Mouse (Mus musculus): Measurements from ENCODE around the gene Ptk7.
A peak's percentile ranks its signal among the peaks of the same experiment; 100 is the strongest.

Ptk7 gene

DNA sequence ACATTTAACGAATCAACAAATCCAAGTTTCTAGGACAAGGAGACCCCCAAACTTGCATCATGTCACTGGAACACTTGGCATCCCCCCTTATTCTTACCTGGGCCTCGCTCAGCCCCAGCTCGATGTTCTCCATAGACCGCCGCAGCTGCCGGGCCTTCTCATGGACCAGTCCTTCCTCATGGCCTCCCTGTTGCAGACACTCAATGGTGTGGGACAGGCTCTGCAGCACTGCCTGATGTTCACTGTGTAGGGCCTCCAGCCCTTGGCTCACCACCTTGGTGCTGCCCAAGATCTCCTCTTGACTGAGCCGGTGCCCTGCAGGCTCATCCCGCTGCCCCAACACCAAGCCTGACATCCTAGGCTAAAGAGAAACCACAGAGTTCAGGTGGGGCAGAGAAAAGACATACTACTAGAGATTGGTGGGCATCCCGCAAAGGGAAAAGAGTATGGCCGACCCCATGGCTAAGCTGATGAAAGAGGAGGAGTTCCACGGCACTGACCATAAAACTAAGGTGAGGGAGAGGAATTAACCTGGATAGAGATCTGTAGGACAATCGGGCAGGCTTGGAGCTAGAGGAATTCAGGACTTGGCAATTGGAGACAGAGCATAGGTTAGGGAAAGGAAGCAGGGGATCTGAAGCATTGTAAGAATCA lies 15.0 kb upstream of the Ptk7 start:
- no peak for DNase-seq

DNA sequence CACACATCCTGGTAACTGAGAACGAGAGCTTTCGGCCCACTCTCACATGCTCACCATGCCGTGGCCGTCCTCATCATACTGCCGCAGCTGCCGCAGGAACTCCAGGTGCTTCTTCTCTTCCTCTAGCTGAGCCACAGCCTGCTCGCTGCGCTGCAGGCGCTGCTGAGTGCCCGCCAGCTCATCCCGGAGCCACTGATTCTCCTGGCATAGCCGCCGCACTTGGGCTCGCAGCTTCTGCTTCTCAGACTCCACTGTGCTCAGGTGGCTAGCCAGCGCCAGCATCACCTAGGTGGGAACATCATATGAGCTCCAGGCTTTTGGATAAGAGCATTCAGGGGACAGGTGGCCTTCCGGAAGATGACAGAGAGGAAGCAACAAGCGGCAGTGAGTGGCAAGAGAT lies 12.8 kb upstream of the Ptk7 start:
- DNase-seq = no peak

DNA sequence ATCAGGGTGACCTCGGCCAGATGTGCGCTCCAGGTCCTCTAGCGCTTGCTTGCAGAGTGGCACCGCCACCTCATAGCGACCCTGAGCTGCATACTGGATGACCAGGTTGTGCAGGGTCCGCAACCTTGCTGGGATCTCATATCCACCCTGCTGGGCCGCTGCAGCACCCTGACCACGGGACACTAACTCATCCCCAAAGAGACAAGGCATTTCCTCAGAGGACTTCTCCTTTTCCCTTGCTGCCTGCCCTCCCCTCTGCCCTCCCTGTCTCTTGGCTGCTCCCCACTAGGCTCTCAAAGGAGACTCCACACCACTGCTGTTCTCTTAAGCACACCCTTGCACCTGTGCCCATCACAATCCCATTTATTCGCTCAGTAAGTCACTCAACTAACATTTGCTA lies 10.6 kb upstream of the Ptk7 start:
- no peak for DNase-seq

DNA sequence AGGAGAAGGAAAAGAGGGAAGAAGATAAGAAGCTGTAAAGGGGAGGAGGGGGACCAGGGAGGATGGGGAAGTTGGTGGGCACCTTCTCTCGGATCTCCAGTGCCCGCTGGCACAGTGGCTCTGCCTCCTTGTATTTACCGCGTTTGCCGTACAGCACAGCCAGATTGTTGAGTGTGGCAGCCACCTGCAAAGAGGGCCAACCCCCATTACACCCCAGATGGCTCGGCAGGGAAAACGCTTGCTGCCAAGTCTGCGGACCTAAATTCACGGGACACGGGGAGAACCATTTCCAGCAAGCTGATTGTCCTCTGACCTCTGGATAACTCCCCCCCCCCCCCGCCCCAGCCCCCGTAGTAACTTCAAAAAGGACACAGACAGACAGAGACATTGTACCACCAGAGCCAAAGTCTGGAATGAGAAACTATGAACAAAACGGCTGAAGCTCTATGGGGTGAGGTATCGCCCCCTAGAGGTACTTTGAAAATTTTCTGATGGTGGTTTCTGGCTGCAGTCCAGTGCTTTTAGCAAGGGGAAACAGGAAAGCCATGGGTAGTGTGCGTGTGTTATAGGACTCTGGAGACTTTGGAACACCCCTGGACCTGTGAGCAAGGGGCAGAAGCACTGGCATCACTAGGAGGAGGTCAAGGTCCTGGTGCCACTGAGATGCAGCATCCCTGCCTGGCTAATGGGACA lies 7.7 kb upstream of the Ptk7 start:
- DNase-seq = peak in 1 of 2 experiments; percentile 73

GRCm38 (mm10) chr17:46629685-46630441 lies 559 bp upstream of the Ptk7 start:
- DNase-seq = peak; percentile 66 to 76

- peak in 1 of 2 experiments; percentile 26 for DNase-seq
These were observed 873 bp downstream of the Ptk7 start for GRCm38 (mm10) chr17:46628471-46628790.

DNA sequence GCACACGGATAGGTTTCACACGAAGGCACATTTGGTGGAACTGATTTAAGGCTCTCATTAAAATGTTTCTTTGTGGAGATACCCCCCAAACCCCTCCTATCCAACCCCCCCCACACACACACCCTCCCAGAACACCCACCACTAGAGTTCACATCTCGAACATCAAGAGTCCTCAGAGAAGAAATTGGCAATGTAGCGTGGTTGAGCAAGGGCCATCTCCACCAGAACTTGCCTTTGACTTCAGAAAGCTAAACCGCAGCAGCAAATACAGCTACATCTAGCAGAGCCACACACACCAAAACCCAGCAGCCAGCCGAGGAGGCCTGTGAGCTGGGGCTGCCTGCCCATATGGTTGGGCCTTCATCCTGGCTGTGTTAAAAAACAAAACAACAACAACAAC lies 1.9 kb downstream of the Ptk7 start:
- DNase-seq = no peak

DNA sequence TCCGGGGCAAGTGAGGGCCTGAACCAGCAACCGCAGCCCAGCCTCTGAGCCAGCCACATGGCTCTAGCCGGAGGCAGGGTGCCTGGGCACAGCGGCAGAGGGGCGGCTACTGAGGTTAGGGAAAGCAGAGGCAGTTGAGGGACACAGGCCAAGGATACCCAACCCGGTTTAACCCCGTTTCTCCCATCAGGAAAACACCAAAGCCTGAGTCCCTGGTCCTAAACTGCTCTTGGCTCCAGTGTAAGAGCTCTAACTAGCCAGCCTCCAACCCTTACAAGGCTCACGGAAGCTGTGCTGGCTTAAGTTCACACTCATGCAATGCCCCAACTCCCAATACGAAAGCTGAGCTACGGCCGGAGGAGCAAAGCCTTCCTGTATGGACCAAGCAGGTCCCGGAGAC lies 4.7 kb downstream of the Ptk7 start:
- peak in 1 of 2 experiments; percentile 24 for DNase-seq

GRCm38 (mm10) chr17:46623819-46624557 lies 5.3 kb downstream of the Ptk7 start:
- DNase-seq = no peak

DNA sequence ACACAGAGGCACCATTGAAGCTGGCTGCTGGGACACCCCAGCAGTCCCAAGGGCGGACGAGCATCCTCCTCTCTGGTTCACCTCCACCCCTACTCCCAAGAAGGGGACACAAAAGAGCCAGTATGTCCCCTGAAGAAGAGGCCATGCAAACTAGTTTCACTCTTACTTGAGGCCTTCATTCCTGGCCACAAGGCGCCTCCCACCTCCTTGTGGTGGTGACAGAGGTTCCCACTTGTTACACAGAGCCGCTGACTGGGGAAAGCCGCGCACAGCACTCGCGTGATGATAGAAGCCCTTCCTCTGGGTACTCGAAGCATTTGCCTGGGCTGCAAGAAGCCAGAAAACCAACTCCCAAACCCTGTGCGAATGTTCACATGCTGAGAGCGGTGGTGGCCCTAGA lies 7.0 kb downstream of the Ptk7 start:
- no peak for DNase-seq

- peak; percentile 67 to 71 for DNase-seq
These were observed 8.0 kb downstream of the Ptk7 start for GRCm38 (mm10) chr17:46621324-46621723.

- no peak for DNase-seq
These were observed 9.5 kb downstream of the Ptk7 start for GRCm38 (mm10) chr17:46619683-46620357.

- DNase-seq = no peak
These were observed 10.3 kb downstream of the Ptk7 start for GRCm38 (mm10) chr17:46618769-46619682.

GRCm38 (mm10) chr17:46618394-46618768 lies 10.9 kb downstream of the Ptk7 start:
- no peak for DNase-seq

- no peak for DNase-seq
These were observed 11.5 kb downstream of the Ptk7 start for GRCm38 (mm10) chr17:46617799-46618198.

GRCm38 (mm10) chr17:46613229-46613628 lies 16.1 kb downstream of the Ptk7 start:
- DNase-seq = peak in 1 of 2 experiments; percentile 26

GRCm38 (mm10) chr17:46612820-46613219 lies 16.5 kb downstream of the Ptk7 start:
- DNase-seq = peak; percentile 48 to 53

- peak in 1 of 2 experiments; percentile 21 for DNase-seq
These were observed 17.1 kb downstream of the Ptk7 start for GRCm38 (mm10) chr17:46612189-46612588.

GRCm38 (mm10) chr17:46611316-46611715 lies 18.0 kb downstream of the Ptk7 start:
- DNase-seq = peak in 1 of 2 experiments; percentile 32

- peak; percentile 63 to 80 for DNase-seq
These were observed 19.4 kb downstream of the Ptk7 start for GRCm38 (mm10) chr17:46609721-46610514.

- peak in 1 of 2 experiments; percentile 7 for DNase-seq
These were observed 23.3 kb downstream of the Ptk7 start for GRCm38 (mm10) chr17:46605987-46606386.
